Mouse (Mus musculus) bone marrow, adult 2 months (tissue): ENCODE measurements around the gene Ptpre.

ENCODE experiments used
- CTCF ChIP-seq: fragments of 200-500 bp; IDR thresholded peaks from 2 replicates; pipeline ENCODE4 v1.5.1; 2011; ENCODE audit warnings: low read length, control low read depth; ENCODE audit not compliant: control insufficient read depth, insufficient read depth
- POLR2A ChIP-seq: fragments of 200-500 bp; IDR thresholded peaks from 2 replicates; pipeline ENCODE4 v1.6.1; 2011; ENCODE audit warnings: low read depth, mild to moderate bottlenecking, control low read depth, low read length, borderline replicate concordance; ENCODE audit not compliant: control insufficient read depth

DNA sequence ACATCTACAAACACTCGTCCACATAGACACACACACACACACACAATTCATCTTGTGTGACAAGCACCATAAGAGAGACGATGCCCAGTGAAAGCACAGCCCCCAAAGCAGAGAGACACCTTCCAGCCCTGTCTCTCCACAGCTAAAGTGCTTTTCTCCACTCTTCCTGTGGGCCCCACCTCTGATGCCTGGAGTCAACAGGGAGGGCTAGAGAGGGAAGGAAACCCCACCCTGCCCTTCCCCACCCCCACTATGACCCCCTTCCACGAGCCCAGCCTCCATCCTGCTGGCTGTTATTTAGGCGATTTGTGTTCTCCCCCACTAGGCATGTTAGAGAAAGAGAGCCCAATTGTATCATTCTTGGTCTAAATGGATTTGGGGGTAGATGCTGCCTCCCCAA lies 49.1 kb downstream of the Ptpre start:
- TF ChIP-seq POLR2A, result no peak
- no peak for TF ChIP-seq CTCF
